Mouse (Mus musculus): ENCODE measurements around the gene Ccdc71. TPM values are rescaled to one million over a fixed set of nuclear protein-coding genes. Genes with fewer than 3 reads are reported as not detected.
A peak's percentile ranks its signal among the peaks of the same experiment; 100 is the strongest.

Ccdc71 gene
- 23.4 and 27.6 TPM in 2 replicates for polyA plus RNA-seq (2012; rRNA removed)

GRCm38 (mm10) chr9:108460319-108461178 is at the start of gene Ccdc71:
Ccdc71 (plus strand) TSS chr9:108460527.
- peak within 1 kb of the TSS; percentile 36; the same call in 1 of the 2 replicates for H3K27ac ChIP-seq (ENCODE audit: insufficient read depth, low read length)
- peaks cover 3% of the 10 kb centered on the region; the same call in 1 of the 2 replicates for H3K4me1 ChIP-seq (ENCODE audit: control insufficient read depth, insufficient read depth, low read length)
- WGBS: under 1% methylated on average over 52 of the region's 52 CpGs
- H3K4me3 ChIP-seq (replicated peaks; ENCODE audit: insufficient read depth, low read depth, low read length): peak within 1 kb of the TSS; percentile 57
- H3K27me3 ChIP-seq (ENCODE audit: control insufficient read depth, insufficient read depth, low read length): no peaks in the 10 kb centered on the region
- DNase-seq: peak; percentile 87 to 90
- TF ChIP-seq CTCF (IDR thresholded peaks at IDR 0.05; ENCODE audit: borderline replicate concordance, insufficient read depth, low read depth, low read length) (no peak), POLR2A (IDR thresholded peaks at IDR 0.05; ENCODE audit: borderline replicate concordance, insufficient read depth, low read length) (peak; percentile 64)

DNA sequence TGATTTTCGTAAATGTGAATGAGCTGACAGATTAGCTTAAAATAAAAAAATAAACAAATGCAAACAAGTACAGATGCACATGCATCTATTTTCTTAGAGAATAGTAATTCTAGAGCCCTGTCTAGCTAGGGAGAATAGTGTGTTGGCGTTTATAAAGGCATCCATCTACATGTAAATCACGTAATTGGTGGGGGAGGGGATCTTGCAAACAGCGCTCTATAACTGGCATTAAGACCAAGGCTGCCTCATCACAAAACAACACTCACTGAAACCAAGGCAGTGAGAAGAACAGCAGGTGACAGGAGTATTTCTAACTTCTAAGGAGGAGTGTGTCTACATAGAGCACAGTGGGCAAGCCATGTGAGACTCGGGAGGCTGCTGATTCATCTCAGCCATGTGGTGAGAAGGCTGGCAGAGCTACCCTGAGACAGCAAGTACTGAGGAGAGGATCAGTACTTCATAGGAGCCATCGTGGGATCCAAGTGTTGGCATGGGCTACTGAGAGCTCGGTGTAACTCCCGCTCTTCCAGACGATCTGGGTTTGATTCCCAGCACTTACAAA is 48.9 kb upstream of the Ccdc71 start:
- 68% methylated on average over 9 of the region's 9 CpGs for WGBS

GRCm38 (mm10) chr9:108412221-108412620 is 48.1 kb upstream of the Ccdc71 start:
- Histone ChIP-seq H3K27ac (ENCODE audit: insufficient read depth, low read length) (no peak overlapping the region), H3K4me1 (ENCODE audit: control insufficient read depth, insufficient read depth, low read length) (no peaks in the 10 kb centered on the region), H3K4me3 (replicated peaks; ENCODE audit: insufficient read depth, low read depth, low read length) (no peak overlapping the region), H3K27me3 (ENCODE audit: control insufficient read depth, insufficient read depth, low read length) (no peaks in the 10 kb centered on the region)
- TF ChIP-seq CTCF (IDR thresholded peaks at IDR 0.05; ENCODE audit: borderline replicate concordance, insufficient read depth, low read depth, low read length): no peak
- TF ChIP-seq POLR2A (IDR thresholded peaks at IDR 0.05; ENCODE audit: borderline replicate concordance, insufficient read depth, low read length): no peak
- WGBS: 82% methylated on average over 1 of the region's 1 CpGs
- DNase-seq: no peak

More for the DNA sequence above, 48.9 kb upstream of the Ccdc71 start:
- TF ChIP-seq CTCF (IDR thresholded peaks at IDR 0.05; ENCODE audit: borderline replicate concordance, insufficient read depth, low read depth, low read length) (no peak), POLR2A (IDR thresholded peaks at IDR 0.05; ENCODE audit: borderline replicate concordance, insufficient read depth, low read length) (no peak)
- Histone ChIP-seq H3K27ac (ENCODE audit: insufficient read depth, low read length) (no peak overlapping the region), H3K4me1 (ENCODE audit: control insufficient read depth, insufficient read depth, low read length) (no peaks in the 10 kb centered on the region), H3K27me3 (ENCODE audit: control insufficient read depth, insufficient read depth, low read length) (no peaks in the 10 kb centered on the region), H3K4me3 (replicated peaks; ENCODE audit: insufficient read depth, low read depth, low read length) (no peak overlapping the region)
- DNase-seq: no peak

GRCm38 (mm10) chr9:108428384-108428783 is 31.9 kb upstream of the Ccdc71 start, which contains the start of gene Ccdc36:
Ccdc36 (minus strand) TSS chr9:108428484.
- H3K4me1 ChIP-seq (ENCODE audit: control insufficient read depth, insufficient read depth, low read length): no peaks in the 10 kb centered on the region
- TF ChIP-seq POLR2A (IDR thresholded peaks at IDR 0.05; ENCODE audit: borderline replicate concordance, insufficient read depth, low read length): no peak
- no peak for TF ChIP-seq CTCF (IDR thresholded peaks at IDR 0.05; ENCODE audit: borderline replicate concordance, insufficient read depth, low read depth, low read length)
- DNase-seq: no peak
- no peaks in the 10 kb centered on the region for H3K27me3 ChIP-seq (ENCODE audit: control insufficient read depth, insufficient read depth, low read length)
- H3K4me3 ChIP-seq (replicated peaks; ENCODE audit: insufficient read depth, low read depth, low read length): no peak within 1 kb of the TSS
- no peak within 1 kb of the TSS for H3K27ac ChIP-seq (ENCODE audit: insufficient read depth, low read length)

GRCm38 (mm10) chr9:108431431-108432067 is 28.8 kb upstream of the Ccdc71 start:
- no peak for TF ChIP-seq POLR2A (IDR thresholded peaks at IDR 0.05; ENCODE audit: borderline replicate concordance, insufficient read depth, low read length)
- TF ChIP-seq CTCF (IDR thresholded peaks at IDR 0.05; ENCODE audit: borderline replicate concordance, insufficient read depth, low read depth, low read length): no peak
- WGBS: 55% methylated on average over 32 of the region's 32 CpGs
- H3K4me3 ChIP-seq (replicated peaks; ENCODE audit: insufficient read depth, low read depth, low read length): no peak overlapping the region
- DNase-seq: no peak
- no peak overlapping the region for H3K27ac ChIP-seq (ENCODE audit: insufficient read depth, low read length)
- H3K4me1 ChIP-seq (ENCODE audit: control insufficient read depth, insufficient read depth, low read length): no peaks in the 10 kb centered on the region
- no peaks in the 10 kb centered on the region for H3K27me3 ChIP-seq (ENCODE audit: control insufficient read depth, insufficient read depth, low read length)

GRCm38 (mm10) chr9:108436182-108436581 is 24.1 kb upstream of the Ccdc71 start, which contains the start of gene BC048562:
BC048562 (plus strand) TSS chr9:108436482.
- no peak for DNase-seq
- WGBS: 28% methylated on average over 3 of the region's 3 CpGs
- Histone ChIP-seq H3K4me1 (ENCODE audit: control insufficient read depth, insufficient read depth, low read length) (no peaks in the 10 kb centered on the region), H3K27ac (ENCODE audit: insufficient read depth, low read length) (no peak within 1 kb of the TSS), H3K27me3 (ENCODE audit: control insufficient read depth, insufficient read depth, low read length) (no peaks in the 10 kb centered on the region), H3K4me3 (replicated peaks; ENCODE audit: insufficient read depth, low read depth, low read length) (no peak within 1 kb of the TSS)
- TF ChIP-seq POLR2A (IDR thresholded peaks at IDR 0.05; ENCODE audit: borderline replicate concordance, insufficient read depth, low read length) (no peak), CTCF (IDR thresholded peaks at IDR 0.05; ENCODE audit: borderline replicate concordance, insufficient read depth, low read depth, low read length) (no peak)

DNA sequence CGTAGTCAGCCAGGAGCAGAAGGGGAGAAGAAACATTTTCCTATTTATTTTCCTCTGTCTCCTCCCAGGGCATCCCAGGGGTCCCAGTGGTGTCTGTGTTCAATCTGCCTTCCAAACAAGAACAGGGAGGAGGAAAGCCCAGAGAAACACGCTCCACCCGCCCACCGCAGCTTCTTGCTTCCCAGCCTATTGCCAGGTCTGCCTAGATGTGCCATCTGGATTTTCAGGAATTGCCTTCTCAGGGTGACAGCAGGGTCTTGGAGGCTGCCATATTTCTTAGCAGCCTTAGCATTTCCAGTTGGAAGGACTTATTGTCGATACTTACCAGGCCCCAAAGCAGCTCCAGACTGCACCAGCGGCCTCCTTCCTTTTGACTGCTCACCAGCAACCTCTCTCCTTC is 21.2 kb upstream of the Ccdc71 start:
- TF ChIP-seq POLR2A (IDR thresholded peaks at IDR 0.05; ENCODE audit: borderline replicate concordance, insufficient read depth, low read length) (no peak), CTCF (IDR thresholded peaks at IDR 0.05; ENCODE audit: borderline replicate concordance, insufficient read depth, low read depth, low read length) (no peak)
- H3K27ac ChIP-seq (ENCODE audit: insufficient read depth, low read length): no peak overlapping the region
- H3K27me3 ChIP-seq (ENCODE audit: control insufficient read depth, insufficient read depth, low read length): no peaks in the 10 kb centered on the region
- no peak for DNase-seq
- WGBS: 37% methylated on average over 6 of the region's 6 CpGs
- no peaks in the 10 kb centered on the region for H3K4me1 ChIP-seq (ENCODE audit: control insufficient read depth, insufficient read depth, low read length)
- H3K4me3 ChIP-seq (replicated peaks; ENCODE audit: insufficient read depth, low read depth, low read length): no peak overlapping the region

Measured in cerebellum, adult 2 months (tissue).